Mouse (Mus musculus) myocyte (in vitro differentiated cells): ENCODE measurements at regions not wholly inside any gene's neighbourhood (a gene's known extent, or its start where the extent isn't known, plus 50 kb on each side); places are given as distances from the start of the nearest gene placed in this dataset.

Experiments
- H3K27me3 ChIP-seq: one replicate; pipeline ENCODE4 v1.6.1; 2011; ENCODE audit not compliant: control insufficient read depth, insufficient read depth, insufficient read length
- H3K36me3 ChIP-seq: one replicate; pipeline ENCODE4 v1.6.1; 2011; ENCODE audit not compliant: control insufficient read depth, insufficient read depth
- H3K4me2 ChIP-seq: one replicate; pipeline ENCODE4 v1.6.1; 2011; ENCODE audit warnings: low read depth, control low read depth
- H3K4me3 ChIP-seq: one replicate; pipeline ENCODE4 v1.5.1; 2011; ENCODE audit warnings: mild to moderate bottlenecking, control low read depth, moderate library complexity
- H3K79me2 ChIP-seq: one replicate; pipeline ENCODE4 v1.6.1; 2011; ENCODE audit not compliant: control insufficient read depth, insufficient read depth
- H3ac ChIP-seq: one replicate; pipeline ENCODE4 v1.6.1; 2011; ENCODE audit not compliant: control insufficient read depth, insufficient read length
- CEBPB ChIP-seq: IDR thresholded peaks from 2 replicates; pipeline ENCODE4 v1.6.1; 2011; ENCODE audit warnings: mild to moderate bottlenecking, moderate library complexity; ENCODE audit not compliant: poor library complexity, insufficient read depth, severe bottlenecking
- E2F4 ChIP-seq: IDR thresholded peaks from one replicate; pipeline ENCODE4 v1.6.1; 2011; ENCODE audit warnings: mild to moderate bottlenecking, control low read depth, moderate library complexity; ENCODE audit not compliant: insufficient read depth
- MAX ChIP-seq: IDR thresholded peaks from one replicate; pipeline ENCODE4 v1.6.1; 2011; ENCODE audit warnings: low read depth, mild to moderate bottlenecking, control low read depth
- MYOD1 ChIP-seq, 3 experiments: IDR thresholded peaks; one replicate each; pipeline ENCODE4 v1.6.1; 2011; ENCODE audit warnings: control low read depth in 2 of 3, low read depth in 2 of 3, mild to moderate bottlenecking in 2 of 3, moderate library complexity in 1 of 3; ENCODE audit not compliant: insufficient read length in 2 of 3, control insufficient read depth in 1 of 3
- MYOG ChIP-seq, 3 experiments: IDR thresholded peaks; one replicate each; pipeline ENCODE4 v1.6.1; 2011; ENCODE audit warnings: control low read depth in 2 of 3, low read depth in 2 of 3, mild to moderate bottlenecking in 2 of 3; ENCODE audit not compliant: insufficient read length in 2 of 3, control insufficient read depth in 1 of 3, insufficient read depth in 1 of 3
- POLR2A ChIP-seq: IDR thresholded peaks from one replicate; pipeline ENCODE4 v1.6.1; 2011; ENCODE audit warnings: low read depth, mild to moderate bottlenecking, control low read depth, moderate library complexity; ENCODE audit not compliant: insufficient read length
- POLR2AphosphoS2 ChIP-seq: IDR thresholded peaks from one replicate; pipeline ENCODE4 v1.6.1; 2011; ENCODE audit warnings: low read depth, control low read depth; ENCODE audit not compliant: insufficient read length
- REST ChIP-seq: IDR thresholded peaks from one replicate; pipeline ENCODE4 v1.6.1; 2011; ENCODE audit warnings: mild to moderate bottlenecking, control low read depth, moderate library complexity; ENCODE audit not compliant: insufficient read depth, insufficient read length
- SRF ChIP-seq: IDR thresholded peaks from one replicate; pipeline ENCODE4 v1.6.1; 2011; ENCODE audit warnings: low read depth; ENCODE audit not compliant: control insufficient read depth, insufficient read length
- TCF12 ChIP-seq: IDR thresholded peaks from one replicate; pipeline ENCODE4 v1.6.1; 2011; ENCODE audit warnings: mild to moderate bottlenecking, control low read depth; ENCODE audit not compliant: poor library complexity, insufficient read depth, severe bottlenecking
- TCF3 ChIP-seq: IDR thresholded peaks from one replicate; pipeline ENCODE4 v1.6.1; 2011; ENCODE audit warnings: low read depth, control low read depth; ENCODE audit not compliant: insufficient read length
- USF1 ChIP-seq: IDR thresholded peaks from one replicate; pipeline ENCODE4 v1.6.1; 2011; ENCODE audit warnings: low read depth, mild to moderate bottlenecking, control low read depth, moderate library complexity

DNA sequence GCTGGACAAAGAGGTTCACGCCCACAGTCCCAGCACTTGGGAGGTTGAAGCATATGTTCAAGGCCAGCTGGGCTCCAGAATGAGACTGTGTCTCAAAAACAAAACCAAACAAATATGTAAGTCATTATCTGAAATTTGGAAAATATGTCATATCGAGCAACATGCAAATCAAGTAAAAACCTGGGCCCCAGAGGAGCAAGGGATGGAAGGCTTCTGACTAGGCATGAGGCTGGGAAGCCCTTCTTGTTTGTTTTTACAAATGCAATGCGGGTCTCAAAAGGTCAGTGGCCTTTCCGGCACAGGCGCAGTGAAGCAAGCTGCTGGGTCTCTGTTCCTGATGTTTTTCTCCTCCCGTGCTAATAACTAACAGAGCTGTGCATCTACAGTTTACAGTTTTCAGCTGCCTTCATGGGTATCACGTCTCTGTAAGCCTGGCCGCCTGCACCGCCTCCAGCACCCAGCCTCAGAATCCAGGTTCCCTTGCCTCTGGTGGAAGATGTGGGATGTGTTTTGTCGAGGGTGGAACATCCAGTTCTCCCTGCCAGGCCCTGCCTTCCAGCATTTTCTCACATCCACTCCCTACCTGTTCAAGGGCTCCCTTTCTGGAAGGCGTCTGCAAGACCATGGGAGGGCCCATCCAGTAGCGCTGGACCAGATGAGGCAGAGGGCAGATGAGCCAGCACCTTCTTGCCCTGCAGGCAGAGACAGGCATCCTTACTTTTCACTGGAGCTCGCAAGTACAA lies 93.5 kb upstream of the Sipa1l1 start:
- H3K4me3 ChIP-seq = no peak overlapping the region
- H3K27me3 ChIP-seq = no peaks in the 10 kb centered on the region
- no peak overlapping the region for H3ac ChIP-seq
- no peaks in the 10 kb centered on the region for H3K79me2 ChIP-seq
- H3K4me2 ChIP-seq = no peak overlapping the region
- no peaks in the 10 kb centered on the region for H3K36me3 ChIP-seq
- TF ChIP-seq E2F4 (no peak), USF1 (no peak), MAX (no peak), MYOG (IDR thresholded peaks at IDR 0.05; ENCODE audit: control insufficient read depth in 1 of 3, insufficient read depth in 1 of 3, insufficient read length in 2 of 3, low read depth in 2 of 3) (no peak), TCF12 (no peak), TCF3 (no peak), SRF (no peak), MYOD1 (IDR thresholded peaks at IDR 0.05; ENCODE audit: control insufficient read depth in 1 of 3, insufficient read length in 2 of 3, low read depth in 2 of 3) (no peak), REST (no peak), POLR2A (no peak), POLR2AphosphoS2 (no peak), CEBPB (no peak)

DNA sequence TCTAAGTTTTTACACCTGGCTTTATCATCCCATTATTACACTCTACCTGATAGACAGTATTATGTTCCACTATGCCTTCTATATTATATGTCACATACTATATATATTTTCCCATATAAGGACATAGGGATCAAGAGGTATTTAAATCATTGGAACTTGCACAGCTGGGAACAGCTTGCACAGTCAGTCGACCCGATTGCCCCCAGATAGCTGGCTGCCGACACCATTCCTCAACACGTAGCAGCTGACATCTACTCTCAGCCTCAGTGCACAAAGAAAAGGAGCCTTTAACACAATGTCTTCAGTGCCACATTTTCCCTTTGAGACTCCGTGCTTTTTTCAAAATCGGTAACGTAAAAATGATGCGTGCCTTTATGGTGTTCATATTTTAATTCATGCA lies 92.4 kb upstream of the Sipa1l1 start:
- Histone ChIP-seq H3K4me3 (no peak overlapping the region), H3ac (no peak overlapping the region), H3K27me3 (no peaks in the 10 kb centered on the region), H3K79me2 (no peaks in the 10 kb centered on the region), H3K4me2 (no peak overlapping the region), H3K36me3 (no peaks in the 10 kb centered on the region)
- TF ChIP-seq MAX = no peak
- TF ChIP-seq MYOD1 (IDR thresholded peaks at IDR 0.05; ENCODE audit: control insufficient read depth in 1 of 3, insufficient read length in 2 of 3, low read depth in 2 of 3) = no peak
- TF ChIP-seq TCF3 = no peak
- TF ChIP-seq USF1 = no peak
- TF ChIP-seq POLR2AphosphoS2 = no peak
- no peak for TF ChIP-seq CEBPB

DNA sequence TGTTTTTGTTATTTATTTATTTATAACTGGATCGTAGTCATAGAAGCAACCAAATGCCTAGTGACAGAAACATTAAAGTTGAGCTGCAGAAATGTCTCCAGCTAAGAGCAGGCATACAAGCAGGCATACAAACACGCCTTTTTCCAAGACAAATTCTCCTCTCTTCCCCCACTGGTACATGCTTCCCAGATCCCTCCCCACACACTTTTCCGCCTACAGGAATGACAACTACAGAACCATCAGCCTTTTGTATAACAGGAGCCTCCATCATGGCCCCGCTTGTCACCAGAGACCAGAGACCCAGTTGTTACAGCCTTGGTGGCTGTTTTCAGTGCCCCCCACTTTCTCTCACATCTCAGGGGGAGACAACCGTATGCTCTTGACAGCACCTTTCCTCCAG lies 91.2 kb upstream of the Sipa1l1 start:
- TF ChIP-seq POLR2AphosphoS2 = no peak
- no peak for TF ChIP-seq TCF12
- TF ChIP-seq MYOD1 (IDR thresholded peaks at IDR 0.05; ENCODE audit: control insufficient read depth in 1 of 3, insufficient read length in 2 of 3, low read depth in 2 of 3) = no peak
- TF ChIP-seq E2F4 = no peak
- no peak for TF ChIP-seq REST
- TF ChIP-seq MYOG (IDR thresholded peaks at IDR 0.05; ENCODE audit: control insufficient read depth in 1 of 3, insufficient read depth in 1 of 3, insufficient read length in 2 of 3, low read depth in 2 of 3) = no peak
- TF ChIP-seq CEBPB = no peak
- no peak for TF ChIP-seq MAX
- TF ChIP-seq USF1 = no peak
- TF ChIP-seq TCF3 = no peak
- TF ChIP-seq POLR2A = no peak
- TF ChIP-seq SRF = no peak
- H3K79me2 ChIP-seq = no peaks in the 10 kb centered on the region

DNA sequence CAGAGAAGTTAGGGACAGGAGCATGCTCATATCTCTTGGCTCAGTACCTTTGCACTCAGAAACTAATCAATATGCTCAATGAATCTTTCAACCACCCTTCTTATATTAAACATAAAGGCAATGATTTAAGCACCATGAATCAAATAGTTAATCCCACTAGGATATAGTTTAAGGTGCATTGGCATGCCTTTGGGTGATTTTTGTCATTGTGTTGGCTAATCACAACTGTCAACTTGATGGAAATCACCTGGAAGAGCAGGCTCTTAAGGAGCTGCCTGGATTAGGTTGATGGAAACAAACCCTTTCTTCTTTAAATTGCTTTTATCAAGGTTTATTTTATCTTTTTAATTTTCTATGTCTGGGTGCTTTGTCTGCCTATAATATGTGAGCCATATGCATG lies 90.4 kb upstream of the Sipa1l1 start:
- H3K79me2 ChIP-seq = no peaks in the 10 kb centered on the region
- H3ac ChIP-seq = no peak overlapping the region
- no peaks in the 10 kb centered on the region for H3K27me3 ChIP-seq
- H3K4me2 ChIP-seq = no peak overlapping the region
- H3K4me3 ChIP-seq = no peak overlapping the region
- TF ChIP-seq REST (no peak), POLR2A (no peak), POLR2AphosphoS2 (no peak), E2F4 (no peak), TCF12 (no peak), MYOD1 (IDR thresholded peaks at IDR 0.05; ENCODE audit: control insufficient read depth in 1 of 3, insufficient read length in 2 of 3, low read depth in 2 of 3) (no peak), CEBPB (no peak), MYOG (IDR thresholded peaks at IDR 0.05; ENCODE audit: control insufficient read depth in 1 of 3, insufficient read depth in 1 of 3, insufficient read length in 2 of 3, low read depth in 2 of 3) (no peak), USF1 (no peak), SRF (no peak)
- H3K36me3 ChIP-seq = no peaks in the 10 kb centered on the region

More for the DNA sequence above, 91.2 kb upstream of the Sipa1l1 start:
- Histone ChIP-seq H3K4me3 (no peak overlapping the region), H3K27me3 (no peaks in the 10 kb centered on the region), H3ac (no peak overlapping the region), H3K4me2 (no peak overlapping the region), H3K36me3 (no peaks in the 10 kb centered on the region)
